Mouse (Mus musculus): Measurements from ENCODE around the gene Catsper3.

The Catsper3 gene

DNA sequence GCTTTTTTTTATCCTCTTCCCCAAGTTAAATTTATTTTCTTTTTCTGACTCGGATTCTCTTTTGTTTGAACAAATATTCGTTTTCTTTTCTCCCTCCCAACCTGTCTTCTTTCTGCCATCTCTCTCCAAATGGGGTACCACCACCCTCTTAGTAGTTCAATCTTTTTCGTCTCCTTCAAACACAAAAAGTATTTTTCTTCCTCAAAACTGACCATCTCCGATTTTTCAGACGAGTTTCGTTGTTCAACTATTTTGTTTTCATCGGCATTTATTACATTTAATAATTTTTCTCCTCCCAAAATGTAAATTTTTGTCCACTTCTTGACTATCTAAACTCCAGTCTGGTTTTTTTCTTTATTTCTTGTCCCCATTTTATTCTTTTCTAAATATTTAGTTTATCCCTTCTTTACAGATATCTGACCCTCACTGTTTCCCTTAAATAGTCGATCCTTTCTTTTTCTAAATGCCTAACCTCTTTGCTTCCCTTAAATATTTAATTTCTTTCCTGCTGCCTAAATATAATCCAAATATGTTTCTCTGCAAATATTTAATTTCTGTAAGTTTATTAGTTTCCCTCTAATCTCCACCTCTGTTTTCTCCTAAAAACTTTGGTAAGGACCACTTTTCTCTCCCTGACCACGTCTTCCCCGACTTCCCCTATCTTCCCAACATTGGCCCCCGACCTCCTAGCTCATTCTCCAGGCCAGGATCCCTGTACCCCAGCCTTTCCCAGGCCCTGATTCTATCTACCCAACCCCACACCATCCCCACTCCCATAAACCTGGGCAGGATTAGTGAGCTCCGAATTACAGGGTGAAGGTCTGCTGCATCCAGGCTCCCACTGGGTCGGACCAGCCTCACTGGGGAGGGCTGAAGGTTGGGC is 42.7 kb downstream of the Catsper3 start:
- DNase-seq (ENCODE audit: low spot score) = no peak

DNA sequence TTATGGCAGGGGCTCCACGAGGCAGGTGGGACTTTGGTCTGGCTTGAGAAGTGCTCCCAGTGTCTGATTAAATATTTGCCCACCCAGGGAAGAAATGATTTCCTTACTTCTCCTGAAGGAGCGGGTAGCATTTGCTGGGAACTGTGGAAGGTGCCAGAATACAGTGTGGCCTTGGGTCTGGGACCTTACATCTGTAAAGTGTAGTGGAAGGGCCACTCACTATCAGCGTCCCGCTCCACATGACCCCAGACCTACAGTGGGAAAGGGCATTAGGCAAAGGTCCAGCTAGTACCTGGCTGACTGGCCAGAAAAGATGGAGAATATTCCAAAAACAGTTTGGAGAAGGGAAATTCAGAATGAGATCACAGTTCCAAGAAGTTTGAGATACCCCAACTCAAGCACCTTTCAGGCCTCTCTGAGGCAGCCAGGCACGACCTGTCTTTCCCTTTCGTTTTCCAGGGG is 43.3 kb downstream of the Catsper3 start:
- no peak for DNase-seq (ENCODE audit: low spot score)

DNA sequence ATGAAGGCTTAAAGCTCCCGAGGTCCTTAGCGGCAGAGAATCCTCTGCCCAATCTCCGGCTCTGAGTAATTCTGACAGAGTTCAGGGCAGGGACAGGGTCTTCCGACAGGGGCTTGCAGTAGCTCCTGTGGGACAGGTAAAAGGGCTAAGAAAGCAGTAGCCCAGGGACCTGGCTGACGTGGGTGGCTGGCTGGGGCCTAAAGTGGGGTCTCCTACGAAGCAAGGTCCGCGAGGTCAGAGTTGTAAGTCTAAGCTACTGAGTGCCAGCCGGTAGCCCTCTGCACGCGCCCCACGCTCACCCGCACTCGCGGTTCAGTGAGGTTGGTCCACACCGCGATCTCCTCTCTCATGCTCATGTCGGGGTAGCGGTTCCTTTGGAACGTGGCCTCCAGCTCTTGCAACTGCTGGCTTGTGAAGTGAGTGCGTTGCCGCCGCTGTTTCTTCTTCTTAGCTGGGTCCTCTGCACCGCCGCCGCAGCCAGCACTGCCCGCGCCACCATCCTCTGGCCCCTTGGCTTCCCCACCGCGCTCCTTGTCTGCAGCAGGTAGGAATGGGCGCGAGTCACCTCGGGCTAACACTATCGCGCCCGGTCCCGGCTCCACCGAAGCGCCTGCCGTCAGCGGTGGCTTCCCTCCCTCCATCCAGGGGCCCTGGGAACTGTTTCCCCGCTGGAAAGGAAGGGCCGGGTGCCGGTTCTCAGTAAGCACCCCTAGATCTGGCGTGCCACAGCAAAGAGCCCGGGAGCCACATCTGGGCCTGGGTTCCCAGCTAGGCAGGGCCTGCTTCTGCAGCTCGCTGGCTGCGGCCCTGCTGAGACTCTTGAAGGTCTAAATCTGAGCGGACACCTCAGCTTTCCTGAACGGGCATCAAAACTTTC is 44.0 kb downstream of the Catsper3 start:
- no peak for DNase-seq (ENCODE audit: low spot score)

GRCm38 (mm10) chr13:55829018-55829655 is 44.8 kb downstream of the Catsper3 start:
- no peak for DNase-seq (ENCODE audit: low spot score)

DNA sequence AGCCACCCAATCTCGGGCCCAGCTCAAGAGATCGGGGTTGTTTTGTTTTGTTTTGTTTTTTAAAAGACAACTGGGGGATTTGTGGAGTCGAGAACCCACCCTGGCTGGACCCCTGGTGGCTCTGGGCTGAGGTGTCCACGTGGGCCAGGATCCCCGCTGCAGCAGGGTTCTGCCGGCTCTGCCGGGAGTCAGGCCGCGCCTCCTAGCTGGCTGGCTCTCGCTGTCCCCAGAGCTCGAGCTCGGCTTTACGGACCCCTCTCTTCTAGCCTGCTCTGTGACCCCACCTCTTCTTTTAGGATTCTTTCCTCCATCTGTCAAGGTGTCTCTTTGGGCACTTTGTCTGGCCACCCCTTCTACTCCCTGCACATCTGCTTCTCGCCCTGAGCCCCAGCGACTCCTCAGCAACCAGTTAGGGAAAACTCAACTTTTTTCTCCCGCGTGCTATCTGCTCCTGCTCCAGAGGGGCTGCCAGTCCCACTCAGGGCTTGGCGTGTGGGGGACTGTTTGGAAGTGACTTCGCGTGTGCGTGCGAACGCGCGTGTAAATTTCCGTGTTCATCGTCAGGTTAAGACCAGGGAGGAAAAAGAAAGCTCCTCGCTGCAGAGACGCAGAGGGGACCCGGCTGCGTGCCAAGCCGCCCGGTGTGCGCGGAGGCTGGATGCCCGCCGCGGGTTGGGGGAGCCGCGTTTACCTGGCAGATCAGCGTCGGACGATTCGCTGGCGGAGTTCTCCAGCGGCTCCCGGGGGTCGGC is 45.9 kb downstream of the Catsper3 start:
- no peak for DNase-seq (ENCODE audit: low spot score)

GRCm38 (mm10) chr13:55830833-55831721 is 46.7 kb downstream of the Catsper3 start:
- no peak for DNase-seq (ENCODE audit: low spot score)

- no peak for DNase-seq (ENCODE audit: low spot score)
Observed at GRCm38 (mm10) chr13:55831722-55832160, 47.4 kb downstream of the Catsper3 start.

GRCm38 (mm10) chr13:55832602-55833001 is 48.2 kb downstream of the Catsper3 start:
- no peak for DNase-seq (ENCODE audit: low spot score)

DNA sequence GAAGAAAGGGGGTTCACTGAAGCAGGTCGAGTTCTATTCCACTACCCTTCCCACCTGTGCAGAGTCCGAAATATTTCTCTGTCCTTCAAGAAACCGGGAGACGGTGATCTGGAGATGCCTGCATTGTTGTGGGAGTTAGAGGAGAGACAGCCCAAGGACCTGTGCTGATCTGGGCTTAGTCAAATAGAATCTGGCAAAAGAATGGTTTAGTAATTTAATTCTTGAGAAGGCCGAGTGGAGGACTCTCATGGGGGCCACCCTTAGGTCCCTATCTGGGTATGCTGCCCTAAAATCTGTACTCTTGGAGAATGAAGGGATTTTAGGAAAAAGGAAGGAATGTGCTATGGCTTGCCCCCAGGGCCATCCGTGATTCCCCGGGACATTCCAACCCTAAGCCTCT is 49.6 kb downstream of the Catsper3 start:
- no peak for DNase-seq (ENCODE audit: low spot score)

- DNase-seq (ENCODE audit: low spot score) = no peak
Observed at GRCm38 (mm10) chr13:55834667-55835066, 50.3 kb downstream of the Catsper3 start.

DNA sequence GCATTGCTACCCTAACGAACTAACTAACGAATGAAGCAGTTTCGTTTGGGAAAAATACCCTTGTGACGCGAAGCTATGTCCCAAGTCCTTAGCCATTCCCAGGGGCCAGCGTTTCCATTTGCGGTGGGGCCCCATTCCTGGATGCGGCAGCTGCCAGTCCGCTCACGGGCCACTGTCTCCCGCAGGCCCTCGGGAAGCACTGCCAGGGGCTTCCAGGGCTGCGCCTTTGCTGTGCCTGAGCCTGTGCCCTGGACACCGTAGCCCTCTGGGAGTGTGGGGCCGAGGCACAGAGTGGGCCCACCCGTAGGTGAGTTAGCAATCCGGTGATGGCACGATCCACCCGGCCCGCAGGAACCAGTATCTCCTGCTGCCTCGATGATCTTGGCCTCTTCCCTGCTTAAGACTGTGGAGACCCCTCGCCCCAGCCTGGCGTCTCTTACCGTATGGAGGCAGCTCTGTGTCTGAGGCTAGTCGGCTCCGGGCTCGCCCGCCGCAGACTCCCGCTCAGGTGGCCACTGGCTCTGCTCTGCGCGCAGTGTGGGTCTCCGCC is 51.3 kb downstream of the Catsper3 start:
- no peak for DNase-seq (ENCODE audit: low spot score)

DNA sequence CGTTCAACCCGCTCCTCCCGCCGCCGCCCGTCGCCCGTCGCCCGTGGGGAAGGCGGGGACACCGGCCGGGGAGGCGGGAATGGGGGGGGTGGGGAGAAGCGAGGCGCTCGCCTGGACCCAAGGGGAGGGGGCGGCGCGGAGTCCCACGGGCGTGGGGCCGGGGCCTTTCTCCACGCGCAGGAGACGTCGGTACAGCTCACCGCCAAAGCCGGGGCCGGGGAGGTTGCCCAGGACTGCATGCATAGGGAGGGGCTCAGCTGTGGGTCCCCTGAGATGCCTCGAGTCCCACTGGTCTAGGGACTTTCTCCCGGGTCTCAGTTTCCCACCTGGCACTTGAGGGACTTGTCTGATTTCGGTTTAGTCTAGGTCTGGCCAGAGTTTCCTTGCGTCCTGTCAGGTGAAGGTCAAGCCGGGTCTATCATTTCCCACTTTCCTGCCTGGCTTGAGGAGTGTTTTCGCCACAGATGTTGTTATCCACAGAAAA is 51.8 kb downstream of the Catsper3 start, which contains the start of gene Pitx1:
Gene Pitx1 (minus strand): TSS at position 51 of the 484 bp plus-strand sequence.
- no peak for DNase-seq (ENCODE audit: low spot score)

GRCm38 (mm10) chr13:55836786-55837780 is 52.7 kb downstream of the Catsper3 start:
- DNase-seq (ENCODE audit: low spot score) = no peak

GRCm38 (mm10) chr13:55840223-55840622 is 55.9 kb downstream of the Catsper3 start:
- no peak for DNase-seq (ENCODE audit: low spot score)

- DNase-seq (ENCODE audit: low spot score) = peak; percentile 62
Observed at GRCm38 (mm10) chr13:55843700-55844099, 59.3 kb downstream of the Catsper3 start.

- no peak for DNase-seq (ENCODE audit: low spot score)
Observed at GRCm38 (mm10) chr13:55847805-55848204, 63.4 kb downstream of the Catsper3 start.

GRCm38 (mm10) chr13:55848604-55849190 is 64.3 kb downstream of the Catsper3 start:
- DNase-seq (ENCODE audit: low spot score) = no peak

- DNase-seq (ENCODE audit: low spot score) = no peak
Observed at GRCm38 (mm10) chr13:55850726-55851125, 66.4 kb downstream of the Catsper3 start.
